Mouse (Mus musculus) bone marrow macrophage, adult 2 months (primary cell): Measurements from ENCODE around the gene Cacna1a.

Experiments
- CTCF ChIP-seq: IDR thresholded peaks from 2 replicates; pipeline ENCODE4 v1.5.1; 2012; ENCODE audit warnings: low read depth, mild to moderate bottlenecking, low read length, moderate library complexity
- POLR2A ChIP-seq: IDR thresholded peaks from 2 replicates; pipeline ENCODE4 v1.6.1; 2012; ENCODE audit warnings: mild to moderate bottlenecking, low read depth, low read length, borderline replicate concordance

- TF ChIP-seq CTCF: no peak
- no peak for TF ChIP-seq POLR2A
Measured at GRCm38 (mm10) chr8:84661961-84662571, 273.8 kb downstream of the Cacna1a start.
